Mouse (Mus musculus) adrenal gland, postnatal 36 days (tissue): ENCODE measurements at regions not wholly inside any gene's neighbourhood (a gene's known extent, or its start where the extent isn't known, plus 50 kb on each side); places are given as distances from the start of the nearest gene placed in this dataset.

Experiments used
- DNase-seq, 2 experiments: peaks; one replicate each; pipeline ENCODE4 v3.0.0; 2021; ENCODE audit warnings: mixed read lengths in 1 of 2

GRCm38 (mm10) chrX:108608446-108608845 lies 56.2 kb downstream of the Gm379 start:
- no peak for DNase-seq

- no peak for DNase-seq
Measured at GRCm38 (mm10) chrX:108599906-108600468, 64.7 kb downstream of the Gm379 start.

- DNase-seq, result no peak
Measured at GRCm38 (mm10) chrX:108561977-108562376, 102.7 kb downstream of the Gm379 start.

DNA sequence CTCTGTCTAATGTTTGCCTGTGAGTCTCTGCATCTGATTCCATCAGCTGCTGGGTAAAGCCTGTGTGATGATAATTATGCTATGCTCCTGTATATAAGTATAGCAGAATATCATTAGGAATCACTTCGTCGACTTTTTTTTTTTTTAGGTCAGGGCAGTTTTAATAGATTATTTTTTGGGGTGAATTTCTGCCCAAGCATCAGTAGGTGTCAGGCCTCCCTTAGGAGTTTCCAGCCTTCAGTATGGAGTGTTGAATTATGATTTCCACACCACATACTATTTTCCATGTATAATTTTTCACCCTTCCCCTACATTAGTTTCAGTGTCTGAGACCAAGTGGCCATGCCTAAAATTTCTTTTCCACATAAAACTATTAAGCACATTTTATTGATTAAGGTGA lies 121.5 kb downstream of the Gm379 start:
- DNase-seq, result no peak

DNA sequence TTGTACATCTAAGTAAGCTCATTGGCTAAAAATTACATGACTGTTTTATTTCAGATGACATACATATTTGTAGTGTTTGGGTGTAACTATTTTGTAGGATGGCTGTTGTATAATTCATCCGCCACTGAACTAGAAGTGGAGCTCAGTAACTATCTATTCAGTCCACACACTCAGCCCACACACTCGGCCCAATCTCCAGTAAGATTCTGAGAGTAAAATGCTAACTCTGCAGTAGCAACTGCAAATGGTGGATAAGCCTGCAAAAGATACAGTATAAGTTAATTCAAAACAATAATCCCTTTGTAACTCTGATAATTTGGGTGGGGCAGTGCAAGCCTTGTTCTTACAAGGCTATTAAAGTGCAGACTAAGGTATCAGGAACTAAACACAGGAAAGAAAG lies 123.3 kb downstream of the Gm379 start:
- DNase-seq, result no peak

GRCm38 (mm10) chrX:108536995-108537394 lies 127.7 kb downstream of the Gm379 start:
- peak; percentile 5 to 33 for DNase-seq
